Mouse (Mus musculus): Measurements from ENCODE around the gene Kcnh1. TPM values are rescaled to one million over a fixed set of nuclear protein-coding genes. Genes with fewer than 3 reads are reported as not detected.

Gene Kcnh1
- polyA plus RNA-seq (2014; fragmentation: Illumina TruSeq; extraction: RNeasy Lipid Tissue Mini Kit (QIAGEN cat#74804); ENCODE audit: insufficient read depth, low read depth, low replicate concordance), result 0.94 TPM

DNA sequence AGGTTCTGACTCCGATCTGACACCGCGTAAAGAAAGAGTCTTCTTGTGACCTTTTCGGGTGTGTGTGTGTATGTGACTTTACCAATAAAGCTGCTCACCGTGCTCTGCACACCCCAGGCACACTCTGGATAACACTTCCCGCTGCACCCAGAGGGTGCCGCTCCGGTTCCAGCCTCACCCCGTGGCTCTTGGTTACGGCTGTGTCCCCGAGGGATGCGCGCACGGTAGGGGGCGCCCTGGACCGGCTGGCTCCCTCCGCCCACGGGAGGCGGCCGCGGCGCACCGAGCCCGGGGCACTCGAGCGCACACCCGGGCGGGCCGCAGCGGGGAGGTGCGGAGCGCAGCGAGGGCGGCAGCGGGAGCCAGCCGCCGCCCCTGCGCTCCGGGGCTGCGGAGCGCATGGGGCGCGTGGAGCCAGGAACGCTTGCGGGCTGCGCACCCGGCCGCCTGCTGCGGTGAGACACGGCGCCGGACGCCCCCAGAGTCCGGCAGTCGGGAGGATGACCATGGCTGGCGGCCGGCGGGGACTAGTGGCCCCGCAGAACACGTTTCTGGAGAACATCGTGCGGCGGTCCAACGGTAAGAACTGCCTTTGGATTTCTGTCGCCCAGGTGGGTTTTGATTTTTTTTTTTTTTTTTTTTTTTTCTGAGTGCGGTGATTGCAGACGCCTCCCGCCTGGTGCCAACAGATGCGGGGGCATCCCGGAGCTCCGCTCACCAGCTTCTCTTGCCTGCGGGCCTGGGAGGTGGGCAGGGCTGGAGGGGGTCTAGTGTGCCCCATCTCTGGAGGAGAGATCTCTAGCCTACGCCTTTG lies at the start of gene Kcnh1:
Kcnh1 (plus strand) TSS at position 267 of the 814 bp plus-strand sequence.

Other genes starting within 250 kb of the Kcnh1 start
- gene Rd3, start 213.4 kb upstream of the Kcnh1 start, polyA plus RNA-seq (2014; fragmentation: Illumina TruSeq; extraction: RNeasy Lipid Tissue Mini Kit (QIAGEN cat#74804); ENCODE audit: insufficient read depth, low read depth, low replicate concordance), result 3.3 TPM
- gene Traf5, start 98.2 kb upstream of the Kcnh1 start, polyA plus RNA-seq (2014; fragmentation: Illumina TruSeq; extraction: RNeasy Lipid Tissue Mini Kit (QIAGEN cat#74804); ENCODE audit: insufficient read depth, low read depth, low replicate concordance), result 32.1 TPM
- gene Rcor3, start 52.7 kb upstream of the Kcnh1 start, polyA plus RNA-seq (2014; fragmentation: Illumina TruSeq; extraction: RNeasy Lipid Tissue Mini Kit (QIAGEN cat#74804); ENCODE audit: insufficient read depth, low read depth, low replicate concordance), result 9.0 TPM